Mouse (Mus musculus): ENCODE data around the gene Fam189a1.
A peak's percentile ranks its signal among the peaks of the same experiment; 100 is the strongest.

Gene Fam189a1

DNA sequence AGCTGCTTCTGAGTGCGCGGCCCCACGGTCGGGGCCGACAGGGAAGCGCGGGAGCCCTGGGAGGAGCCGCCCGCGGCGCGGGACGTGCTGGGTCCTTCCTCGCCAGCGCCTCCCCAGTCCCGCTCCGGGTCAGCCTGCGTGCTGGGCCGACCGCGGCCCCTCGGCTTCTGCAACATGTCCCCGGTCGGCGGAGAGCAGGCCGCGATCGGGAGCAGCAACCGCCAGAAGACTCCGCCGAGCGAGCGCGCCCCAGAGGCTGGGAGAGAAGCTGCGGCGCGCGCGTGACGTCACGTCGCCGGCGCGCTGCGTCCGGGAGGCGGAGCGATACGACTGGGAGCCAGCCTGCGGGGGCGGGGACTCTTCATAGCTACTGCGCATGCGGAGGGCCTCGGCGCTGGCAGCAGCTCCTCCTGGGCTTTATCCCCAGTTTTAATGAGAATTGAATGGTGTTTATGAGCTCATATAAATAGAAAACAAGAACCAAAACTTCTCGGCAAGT lies 283.6 kb downstream of the Fam189a1 start, which contains the start of gene Nsmce3:
TSS of gene Nsmce3 (minus strand) at position 255 of the 499 bp plus-strand sequence.
- DNase-seq, result peak; percentile 96

DNA sequence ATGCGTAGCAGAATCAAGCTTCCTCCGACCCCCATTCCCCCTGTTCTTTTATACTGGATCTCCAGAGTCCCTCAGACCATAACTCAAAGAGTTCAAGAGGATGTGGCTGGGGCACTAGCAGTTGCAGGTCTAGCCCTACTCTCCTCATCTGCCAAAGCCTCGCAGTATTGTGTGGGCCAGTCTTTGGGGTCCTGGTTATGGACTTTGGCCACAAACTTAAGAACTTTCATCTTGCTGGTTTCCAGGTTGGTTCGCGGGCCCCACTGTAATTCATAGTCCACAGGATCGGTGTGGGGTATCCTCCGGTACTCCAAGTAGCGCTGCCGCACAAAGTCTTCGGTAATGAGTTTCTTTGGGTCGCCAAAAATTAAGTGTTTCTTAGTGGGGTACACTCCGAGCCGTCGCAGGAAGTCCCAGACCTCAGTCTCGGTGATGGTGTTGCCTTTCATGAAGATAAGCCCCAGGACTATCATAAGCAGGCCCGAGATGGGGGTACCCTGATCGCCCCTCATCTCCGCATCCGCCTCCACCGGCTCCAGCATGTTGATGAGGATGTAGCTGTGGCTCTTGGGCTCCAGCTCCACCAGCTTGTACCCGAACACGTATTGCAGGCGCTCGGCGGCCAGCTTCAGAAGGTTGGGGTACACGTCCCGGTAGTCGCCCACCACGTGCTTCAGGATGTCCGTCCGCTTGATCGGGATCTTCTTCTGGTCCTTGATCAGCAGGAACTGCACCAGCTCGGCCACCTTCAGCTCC lies 284.2 kb downstream of the Fam189a1 start:
- no peak for DNase-seq

DNA sequence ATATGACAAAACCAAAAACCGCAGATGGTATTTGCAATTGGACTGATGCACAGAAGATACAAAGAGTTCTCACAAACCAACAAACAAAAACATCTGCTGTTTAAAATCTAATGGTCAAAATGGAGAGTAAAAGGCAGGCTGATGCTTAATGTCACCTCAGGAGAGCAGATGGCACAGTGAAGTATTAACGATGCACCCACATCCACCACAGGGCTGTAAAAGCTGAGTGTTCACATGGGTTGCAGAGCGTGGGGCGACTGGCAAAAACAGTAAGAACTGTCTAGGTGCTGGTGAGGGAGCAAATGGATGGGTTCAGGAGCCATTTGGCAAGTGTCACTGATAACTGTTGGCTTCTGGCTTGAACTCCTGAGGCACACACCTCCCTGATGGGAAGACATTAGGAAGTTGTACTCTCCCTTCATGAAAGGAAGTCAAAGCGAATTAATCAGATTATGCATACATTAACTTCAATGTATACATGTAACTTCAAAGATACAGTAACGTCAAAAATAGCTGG lies 286.8 kb downstream of the Fam189a1 start:
- no peak for DNase-seq

DNA sequence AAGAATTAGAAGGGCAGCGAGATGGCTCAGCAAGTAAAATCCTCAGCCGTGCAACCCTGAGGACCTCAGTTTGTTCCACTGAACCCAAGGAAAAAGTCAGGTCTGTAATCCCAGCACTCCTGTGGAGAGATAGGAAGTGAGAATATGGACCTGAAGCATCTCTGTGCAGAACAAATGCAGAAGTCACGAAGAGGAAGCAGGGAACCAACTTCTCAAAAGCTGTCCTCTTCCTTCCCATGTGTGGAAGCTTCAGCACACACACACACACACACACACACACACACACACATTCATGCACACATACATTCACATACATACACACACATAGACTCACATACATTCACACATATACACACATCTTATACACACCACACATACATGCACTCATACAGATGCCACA lies 292.8 kb downstream of the Fam189a1 start:
- DNase-seq, result no peak

DNA sequence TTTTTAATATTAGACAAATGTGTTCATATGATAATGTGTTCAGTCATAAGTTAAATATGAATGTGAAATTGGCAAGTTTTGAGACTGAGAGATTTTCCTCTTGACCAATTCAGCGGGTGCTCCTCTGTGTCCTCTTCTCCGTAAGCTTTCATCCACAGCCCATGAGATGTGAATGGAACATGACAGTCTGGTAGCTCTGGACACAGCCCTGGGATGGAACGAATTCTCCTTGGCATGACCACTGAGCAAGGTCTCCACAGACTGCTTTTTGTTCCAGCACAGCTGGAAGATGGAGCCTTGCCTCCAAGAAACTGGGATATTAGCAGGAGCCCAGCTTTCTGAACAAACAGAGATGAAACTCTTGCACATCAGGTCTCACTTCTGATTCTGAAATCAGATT lies 293.4 kb downstream of the Fam189a1 start:
- no peak for DNase-seq

DNA sequence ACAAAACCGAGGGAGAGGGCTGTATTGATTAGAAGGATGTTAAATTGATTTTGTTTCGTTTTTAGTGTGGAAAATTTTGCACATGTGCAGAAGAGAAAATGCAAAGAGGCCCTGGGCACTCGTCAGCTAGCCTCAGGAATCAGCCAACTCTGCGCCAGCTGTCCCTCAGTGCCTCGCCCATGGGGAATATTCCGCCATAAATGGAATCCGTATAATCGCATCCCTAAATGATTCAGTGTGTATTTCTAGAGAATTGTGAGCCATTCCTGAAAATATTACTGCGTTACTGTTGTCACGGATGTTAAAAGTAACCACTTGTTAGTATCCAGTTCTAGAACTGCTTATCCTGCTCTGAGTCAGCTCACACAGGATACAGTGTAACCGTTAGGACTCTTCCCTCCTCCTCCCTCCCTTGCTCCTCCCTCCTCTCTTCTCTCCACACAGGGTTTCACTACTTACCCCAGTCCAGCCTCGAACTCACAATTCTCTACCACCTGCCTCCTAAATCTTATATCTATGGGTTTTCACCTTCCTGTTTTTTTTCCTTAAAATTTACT lies 299.8 kb downstream of the Fam189a1 start:
- no peak for DNase-seq

DNA sequence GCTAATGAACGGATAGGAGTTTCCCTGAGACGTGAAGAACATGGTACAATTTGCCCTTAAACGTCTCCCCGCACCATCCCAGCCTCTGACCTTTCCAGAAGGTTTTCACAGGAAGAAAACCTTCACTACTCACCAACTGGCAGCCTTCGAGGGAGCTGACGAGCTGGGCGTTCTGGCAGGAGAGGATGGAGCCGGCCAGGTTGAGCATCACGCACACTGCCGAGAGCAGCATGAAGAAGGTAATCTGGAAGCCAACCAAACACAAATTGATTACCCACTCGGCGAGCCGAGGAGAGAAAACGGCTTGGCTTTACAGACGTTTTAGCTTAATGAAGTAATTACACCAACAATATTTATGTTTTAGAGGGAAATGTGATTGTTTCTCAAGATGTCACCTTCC lies 300.4 kb downstream of the Fam189a1 start:
- DNase-seq, result peak; percentile 49

DNA sequence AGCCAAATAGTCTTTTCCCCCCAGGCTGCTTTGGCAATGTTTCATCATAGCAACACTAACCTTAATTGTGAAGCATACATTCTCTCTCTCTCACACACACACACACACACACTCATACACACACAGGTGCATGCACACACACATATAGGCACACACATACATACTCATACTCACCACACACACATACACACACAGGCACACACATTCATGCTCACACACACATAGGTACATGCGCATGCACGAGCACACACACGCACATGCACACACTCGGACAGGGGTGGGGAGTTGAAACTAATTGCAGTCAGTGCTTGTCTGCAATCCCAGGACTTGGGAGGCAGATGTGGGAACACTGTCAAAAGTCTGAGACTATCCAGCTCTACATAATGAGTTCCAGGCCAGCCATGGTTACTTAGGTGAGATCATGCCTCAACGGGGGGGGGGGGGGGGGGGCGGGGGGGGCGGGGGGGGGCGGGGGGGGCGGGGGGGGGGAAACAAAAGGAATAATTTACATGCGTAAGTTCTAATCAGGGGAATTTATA lies 300.9 kb downstream of the Fam189a1 start:
- DNase-seq, result no peak

DNA sequence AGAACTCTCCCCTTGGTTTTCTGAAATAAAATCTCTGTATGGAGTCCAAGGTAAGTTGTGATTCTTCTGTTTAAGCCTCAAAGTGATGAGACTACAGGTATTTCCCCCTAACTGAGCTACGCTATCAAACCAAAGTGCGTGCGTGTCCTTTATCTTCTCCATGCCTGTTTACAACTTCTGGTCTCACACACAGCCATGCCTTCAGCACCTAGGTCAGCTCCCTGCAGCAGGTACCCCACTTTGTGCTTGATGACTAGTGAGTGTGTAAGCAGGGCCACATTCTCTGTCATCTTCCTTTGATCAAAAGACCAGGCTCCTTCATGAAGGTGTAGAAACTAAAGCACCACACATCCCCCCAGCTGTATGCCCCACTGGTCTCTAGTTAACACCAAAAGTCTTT lies 305.6 kb downstream of the Fam189a1 start:
- no peak for DNase-seq

DNA sequence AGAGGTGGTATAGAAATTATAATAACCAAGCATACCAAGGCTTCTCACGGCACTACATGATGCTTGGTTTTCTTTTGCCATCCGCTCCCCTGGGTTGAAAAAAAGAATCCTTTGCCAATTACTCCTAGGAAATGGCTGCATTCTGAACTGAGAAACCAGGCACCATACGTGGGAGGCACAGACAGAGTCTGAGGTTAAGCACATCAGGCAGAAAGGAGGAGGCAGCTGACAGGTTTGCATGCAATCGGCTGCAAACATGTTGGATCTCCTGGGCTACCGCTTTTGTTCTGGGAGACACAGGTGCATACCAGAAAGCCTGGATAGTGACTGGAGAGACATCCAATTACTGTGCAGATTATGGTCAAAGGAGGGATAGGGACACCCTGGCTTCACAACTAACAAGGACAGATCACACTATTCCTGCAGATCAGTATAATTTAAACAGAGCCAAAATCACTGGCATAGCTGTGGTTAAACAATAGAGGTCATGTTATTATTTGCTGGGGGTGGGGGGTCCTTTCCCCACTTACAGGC lies 308.9 kb downstream of the Fam189a1 start:
- DNase-seq, result no peak

DNA sequence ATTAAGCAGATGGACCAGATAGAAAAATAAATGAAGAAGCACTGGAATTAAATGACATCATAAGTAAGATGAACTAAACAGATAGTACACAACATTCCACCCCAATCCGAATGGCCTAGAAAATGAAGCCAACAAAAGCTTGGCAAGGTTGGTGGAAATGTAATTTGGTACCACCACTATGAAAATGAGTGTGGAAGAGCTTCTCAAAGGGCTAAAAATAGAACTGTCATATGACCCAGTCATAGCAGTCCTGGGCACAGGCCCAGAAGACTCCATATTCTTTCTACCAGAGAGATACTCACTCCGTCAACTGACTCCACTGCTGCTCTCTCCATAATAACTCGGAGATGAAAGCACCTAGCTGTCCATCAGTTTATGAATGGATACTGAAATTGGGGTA lies 310.3 kb downstream of the Fam189a1 start:
- DNase-seq, result no peak

DNA sequence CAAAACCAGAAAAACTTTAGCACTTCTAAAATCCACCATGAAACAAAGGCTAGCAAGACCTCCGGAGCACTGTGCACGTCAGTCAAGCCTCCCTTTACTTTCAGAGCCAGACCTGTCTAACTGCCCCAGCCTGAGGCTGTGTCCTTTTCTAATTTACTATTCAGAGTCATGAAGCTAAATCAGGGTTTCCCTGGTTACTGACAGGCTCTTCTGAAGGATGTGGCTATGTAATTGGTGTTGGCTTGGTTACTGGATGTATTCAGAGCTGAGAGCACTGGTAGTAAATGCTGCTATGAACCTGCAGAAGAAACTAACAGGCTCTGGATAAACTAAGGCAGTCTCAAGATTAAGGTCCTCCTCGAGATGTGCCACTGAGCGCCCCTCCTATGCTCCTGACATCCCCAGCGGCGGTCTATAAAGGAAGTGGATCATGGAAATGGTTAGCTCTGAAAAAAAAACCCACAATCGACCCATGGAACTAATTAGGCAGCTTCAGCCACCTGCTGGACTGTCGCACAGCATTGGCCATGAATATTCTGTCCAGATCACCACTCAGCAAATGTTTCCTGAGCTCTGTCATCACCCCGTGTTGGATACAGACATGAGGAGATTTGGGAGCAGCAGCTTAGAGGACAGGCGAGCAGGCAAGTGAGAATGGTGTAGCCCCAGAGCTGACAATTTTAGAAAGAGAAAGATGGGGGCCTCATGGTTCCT lies 315.3 kb downstream of the Fam189a1 start:
- no peak for DNase-seq

DNA sequence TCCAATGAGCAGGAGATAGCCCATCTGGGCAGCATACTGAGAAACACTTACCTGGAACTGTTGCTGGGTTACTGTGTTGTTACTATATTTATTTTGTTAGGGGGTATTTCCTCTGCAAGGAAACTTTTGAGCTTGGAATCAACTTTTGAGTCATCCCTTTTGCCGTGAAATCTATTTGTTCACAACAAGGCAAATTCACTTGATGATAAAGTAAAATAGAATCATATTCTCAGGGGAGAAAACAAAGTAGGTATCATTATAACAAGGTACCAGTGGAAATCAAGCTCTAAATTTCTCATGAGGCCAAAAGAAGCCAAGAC lies 315.8 kb downstream of the Fam189a1 start:
- no peak for DNase-seq

DNA sequence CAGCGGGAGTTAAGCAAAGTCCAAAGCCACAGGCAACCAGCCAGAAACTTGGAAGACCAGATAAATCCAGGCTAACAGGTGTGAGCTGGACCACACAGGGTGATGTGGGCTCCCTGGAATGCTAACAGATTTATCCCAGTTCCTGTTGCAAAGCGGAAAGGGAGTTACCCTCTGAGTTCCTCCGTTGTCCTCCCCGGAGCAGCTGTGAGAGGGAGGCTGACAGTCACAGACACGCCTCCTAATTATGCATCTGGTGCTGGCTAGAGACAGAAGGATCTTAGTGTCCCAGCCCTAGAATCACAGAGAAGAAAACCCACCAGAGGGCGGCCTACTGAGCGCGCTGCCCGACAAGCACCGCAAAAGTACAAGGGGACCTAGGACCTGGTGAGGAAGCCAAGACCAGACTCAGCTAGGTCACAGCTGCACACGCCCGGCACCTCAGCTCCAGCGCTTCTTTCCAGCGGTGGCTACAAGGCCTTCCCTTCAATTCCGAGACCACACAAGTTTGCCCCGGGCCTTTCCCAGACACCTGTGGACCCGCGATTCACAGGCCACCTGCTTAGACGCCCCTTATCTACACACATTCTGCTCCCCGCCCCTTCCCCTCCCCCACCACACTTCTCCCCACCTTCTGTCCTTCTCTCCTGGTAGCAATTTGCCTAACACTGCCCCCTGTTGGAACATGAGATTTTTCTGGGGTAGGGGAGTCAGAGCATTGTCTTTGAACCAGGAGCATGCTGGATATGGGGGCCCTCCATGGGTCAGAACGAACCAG lies 316.4 kb downstream of the Fam189a1 start:
- no peak for DNase-seq

DNA sequence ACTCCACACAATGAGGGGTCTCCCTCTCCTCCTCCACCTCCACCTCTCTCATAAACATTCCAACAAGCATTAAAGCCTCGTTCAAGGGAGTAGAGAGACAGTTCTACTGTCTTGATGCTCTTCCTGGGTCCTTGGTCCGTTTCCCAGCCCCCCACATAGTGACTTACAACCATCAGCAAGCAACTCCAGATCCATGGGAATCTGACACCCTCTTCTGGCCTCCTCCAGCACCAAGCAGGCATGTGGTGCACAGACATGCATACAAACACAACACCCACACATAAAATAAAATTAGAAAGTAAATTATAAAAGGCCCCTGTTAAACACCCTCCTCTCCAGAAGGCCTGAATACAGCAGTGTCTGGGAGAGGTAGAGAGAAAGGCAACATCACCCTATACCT lies 317.1 kb downstream of the Fam189a1 start:
- no peak for DNase-seq

DNA sequence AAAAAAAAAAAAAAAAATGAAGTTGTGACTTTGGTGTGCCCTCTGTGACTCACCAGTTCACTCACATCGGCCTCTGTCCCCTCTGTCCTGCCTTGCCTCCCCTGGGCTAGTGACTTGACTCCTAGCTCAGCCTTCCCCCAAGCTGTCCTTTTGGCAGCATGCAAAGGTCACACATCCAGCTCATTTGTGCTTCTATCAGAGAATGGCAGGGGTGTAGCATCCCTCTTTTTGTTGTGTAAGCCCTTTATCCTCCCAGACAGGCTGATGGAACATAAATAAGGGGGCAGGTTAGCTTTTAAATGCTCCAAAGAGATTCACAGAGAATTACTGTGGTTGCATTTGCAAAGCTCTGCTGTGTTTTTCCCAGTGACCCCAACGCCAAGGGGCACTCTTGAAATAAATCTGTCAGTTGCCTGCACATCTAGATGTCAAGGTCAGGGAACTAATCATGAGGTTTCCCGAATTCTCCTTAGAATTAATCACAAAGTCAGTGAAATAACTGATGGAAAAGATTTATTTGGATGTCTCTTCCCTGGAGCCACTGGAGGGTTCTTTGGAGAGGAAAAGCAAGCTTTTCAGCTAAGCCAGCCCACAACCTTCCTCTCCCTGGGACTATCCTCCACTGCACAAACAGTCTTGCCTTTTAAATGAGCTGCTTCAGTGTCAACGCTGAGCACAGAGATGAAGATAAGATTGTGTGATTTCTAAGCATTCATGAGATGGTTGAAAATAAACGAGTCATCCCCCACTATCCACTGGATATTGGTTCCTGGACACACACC lies 326.0 kb downstream of the Fam189a1 start:
- DNase-seq, result no peak

DNA sequence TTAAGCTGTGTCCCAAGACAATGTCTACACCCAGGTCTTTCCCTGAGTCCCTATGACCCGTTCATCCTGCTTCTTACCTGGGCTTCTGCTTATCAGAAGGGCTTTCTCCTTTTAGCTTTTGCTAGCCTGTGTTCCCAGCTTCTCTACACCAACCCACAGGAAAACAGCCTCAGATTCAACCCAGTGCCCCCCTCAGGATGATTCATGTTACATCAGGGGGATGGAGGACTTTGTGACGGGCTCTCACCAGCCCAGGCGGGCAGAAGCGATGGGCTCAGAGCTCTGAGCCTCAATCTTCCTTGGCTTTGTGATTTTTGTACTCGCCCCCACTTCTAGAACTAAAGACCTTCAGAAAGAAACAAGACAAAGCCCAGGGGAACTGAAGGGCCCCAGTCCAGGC lies 335.3 kb downstream of the Fam189a1 start:
- no peak for DNase-seq

DNA sequence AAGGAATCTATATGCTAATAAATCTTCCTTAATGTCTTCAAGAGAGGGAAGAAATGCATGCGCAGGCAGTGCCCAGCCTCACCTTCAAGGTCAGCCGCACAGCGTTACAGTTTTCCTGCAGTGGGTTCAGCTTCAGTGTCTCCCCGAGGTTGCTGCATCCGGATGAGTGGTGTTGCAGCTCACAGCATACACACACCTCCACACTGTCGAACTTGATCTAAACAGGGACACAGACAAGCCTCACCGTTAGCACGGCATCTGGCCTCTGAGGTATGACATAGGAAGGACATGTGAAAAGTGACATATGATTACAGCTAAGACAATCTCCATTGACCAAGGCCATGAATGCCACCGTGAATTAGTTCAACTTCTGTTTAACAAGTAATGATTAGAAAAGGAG lies 336.7 kb downstream of the Fam189a1 start:
- DNase-seq, result no peak

DNA sequence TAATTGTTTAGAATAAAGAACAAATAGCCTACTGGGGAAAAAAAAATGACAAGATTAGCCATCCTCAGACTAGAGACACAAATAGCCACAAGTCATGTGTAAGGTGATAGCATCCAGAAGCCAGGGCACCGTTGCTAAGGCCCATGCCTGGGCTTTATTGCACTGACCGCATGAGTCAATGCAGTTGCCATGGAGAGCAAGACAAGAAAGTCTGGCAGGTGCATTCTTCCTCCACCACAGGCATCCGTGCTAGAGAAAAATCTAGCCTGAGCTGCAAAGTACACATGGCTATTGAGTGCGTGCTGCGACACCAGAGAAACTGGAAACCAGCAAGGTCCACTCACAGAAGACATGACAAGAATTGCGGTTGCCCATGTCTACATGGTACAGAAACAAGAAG lies 347.5 kb downstream of the Fam189a1 start:
- DNase-seq, result no peak

DNA sequence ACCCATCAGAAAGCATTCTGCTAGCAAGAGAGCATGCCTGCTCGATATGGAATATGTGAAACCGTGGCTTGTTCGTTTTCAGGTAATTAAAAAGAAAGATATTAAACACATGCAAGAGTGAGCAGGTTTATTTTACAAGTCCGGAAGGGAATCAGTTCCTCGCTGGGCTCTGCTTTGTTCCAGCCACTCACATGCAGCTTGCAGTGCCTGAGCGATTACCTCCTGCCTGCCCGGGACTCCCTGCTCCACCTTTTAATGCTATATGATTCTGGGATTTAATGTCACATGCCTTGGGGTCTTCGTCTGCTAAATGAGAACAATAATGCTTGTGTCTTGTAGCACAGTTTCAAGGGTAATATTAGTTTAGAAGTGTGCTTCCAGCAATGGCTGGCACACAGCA lies 351.3 kb downstream of the Fam189a1 start:
- no peak for DNase-seq

DNA sequence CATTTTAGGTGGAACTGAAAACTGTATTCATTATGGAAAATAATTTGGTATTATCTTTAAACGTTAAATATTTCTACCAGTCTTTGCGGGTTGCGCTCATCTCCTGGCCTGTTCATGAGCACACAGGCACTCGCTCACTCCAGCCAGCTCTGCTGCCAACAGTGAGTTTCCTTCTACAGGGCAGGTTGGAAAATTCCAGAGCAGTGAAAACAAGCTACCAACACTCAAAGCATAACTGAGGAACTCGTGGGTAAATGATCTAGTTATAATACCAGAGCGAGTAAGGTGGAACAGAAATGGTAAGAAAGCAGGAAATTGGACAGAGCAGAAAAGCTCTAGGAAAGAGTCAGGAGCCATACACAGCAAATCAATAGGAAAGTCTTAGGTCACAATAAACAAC lies 360.8 kb downstream of the Fam189a1 start:
- no peak for DNase-seq

DNA sequence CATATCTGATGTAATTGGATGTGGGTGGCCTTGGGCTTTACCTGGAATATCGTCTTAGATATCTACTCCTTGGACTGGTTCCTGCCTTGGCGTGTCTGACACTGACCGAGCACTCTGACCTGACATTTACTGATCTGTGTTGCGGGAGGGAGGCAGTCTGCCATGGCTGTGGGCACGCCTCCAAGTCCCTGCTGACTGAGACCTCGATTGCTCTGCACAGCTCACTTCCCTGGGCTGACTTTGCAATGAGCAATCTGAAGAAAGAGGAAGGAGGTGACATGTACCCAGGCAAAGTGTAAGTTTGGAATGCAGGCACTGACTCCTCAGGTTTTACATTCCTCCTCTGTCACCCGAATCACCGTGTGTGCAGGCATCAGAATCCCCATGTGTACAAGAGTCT lies 364.3 kb downstream of the Fam189a1 start:
- DNase-seq, result peak; percentile 26
